Mouse (Mus musculus) intestine, postnatal 0 days (tissue): ENCODE data around the gene Bmp7. TPM values are rescaled to one million over a fixed set of nuclear protein-coding genes. Genes with fewer than 3 reads are reported as not detected.
A peak's percentile ranks its signal among the peaks of the same experiment; 100 is the strongest.

ENCODE experiments used
- ATAC-seq: fragments of 200-750 bp; cut with Nextera tagmentation; 2 replicates; pipeline ENCODE4 v1.8.0; 2017; ENCODE audit warnings: mild to moderate bottlenecking, moderate TSS enrichment, moderate library complexity
- H3K27ac ChIP-seq: fragments of 300-500 bp; sonication (generic); 2 replicates; pipeline ENCODE4 v1.5.1; 2014; ENCODE audit warnings: mild to moderate bottlenecking, low read depth, low read length, moderate library complexity
- H3K27me3 ChIP-seq: fragments of 300-500 bp; sonication (generic); replicated peaks from 2 replicates; pipeline ENCODE4 v1.6.1; 2014; ENCODE audit warnings: low read length, mixed read lengths; ENCODE audit not compliant: control insufficient read depth, insufficient read depth
- H3K36me3 ChIP-seq: fragments of 300-500 bp; sonication (generic); 2 replicates; pipeline ENCODE4 v1.6.1; 2014; ENCODE audit warnings: mild to moderate bottlenecking, moderate library complexity; ENCODE audit not compliant: control insufficient read depth, insufficient read depth
- H3K4me1 ChIP-seq: fragments of 300-500 bp; sonication (generic); replicated peaks from 2 replicates; pipeline ENCODE4 v1.6.1; 2014; ENCODE audit warnings: antibody characterized with exemption, low read length, mixed read lengths; ENCODE audit not compliant: control insufficient read depth, insufficient read depth
- H3K4me2 ChIP-seq: fragments of 300-500 bp; sonication (generic); replicated peaks from 2 replicates; pipeline ENCODE4 v1.6.1; 2014; ENCODE audit warnings: low read depth, mild to moderate bottlenecking, moderate library complexity
- H3K4me3 ChIP-seq: fragments of 300-500 bp; sonication (generic); 2 replicates; pipeline ENCODE4 v1.5.1; 2014; ENCODE audit warnings: low read depth, low read length
- H3K9ac ChIP-seq: fragments of 300-500 bp; sonication (generic); 2 replicates; pipeline ENCODE4 v1.6.1; 2014; ENCODE audit warnings: mild to moderate bottlenecking, low read depth, low read length
- H3K9me3 ChIP-seq: fragments of 300-500 bp; sonication (generic); 2 replicates; pipeline ENCODE4 v1.6.1; 2016; ENCODE audit warnings: mixed run types; ENCODE audit not compliant: control insufficient read depth
- CTCF ChIP-seq: sonication (generic); IDR thresholded peaks from 2 replicates; pipeline ENCODE4 v1.5.1; 2016; ENCODE audit warnings: low read depth, mild to moderate bottlenecking, control low read depth, antibody characterized with exemption, moderate library complexity
- WGBS: fragments of 180-500 bp; shearing (Covaris S2); extraction: QIAGEN DNeasy Blood & Tissue Kit; methylation state at CpG from one replicate; pipeline ENCODE4 v1.1.7; 2014; 5-methylcytosine and 5-hydroxymethylcytosine counted together
- polyA plus RNA-seq: library from polyadenylated mRNA; unstranded; fragments of >200 nt; fragmentation: Nextera tagmentation; extraction: Ambion mirVana; gene quantifications from 2 replicates; pipeline ENCODE4 v1.2.1, GENCODE M21; 2015

The Bmp7 gene
- polyA plus RNA-seq, 1 experiment from 2014 or later: 37.6 TPM

- H3K4me3 ChIP-seq: no peak overlapping the region
- 41% methylated on average over 2 of the region's 2 CpGs for WGBS
- H3K4me1 ChIP-seq: 0 out of 2 replicates have a peak, but pooled peaks cover under 1% of the 10 kb centered on the region
- no peaks in the 10 kb centered on the region for H3K9me3 ChIP-seq
- H3K27ac ChIP-seq: no peak overlapping the region
- H3K9ac ChIP-seq: no peak overlapping the region
- no peaks in the 10 kb centered on the region for H3K27me3 ChIP-seq
- no peaks in the 10 kb centered on the region for H3K36me3 ChIP-seq
- H3K4me2 ChIP-seq: no peak overlapping the region
- ATAC-seq: no peak
- TF ChIP-seq CTCF: no peak
Observed at GRCm38 (mm10) chr2:172833196-172833595, 106.9 kb downstream of the Bmp7 start.

- Histone ChIP-seq H3K4me1 (0 out of 2 replicates have a peak, but pooled peaks cover 2% of the 10 kb centered on the region), H3K4me2 (no peak overlapping the region), H3K4me3 (no peak overlapping the region), H3K27ac (no peak overlapping the region), H3K27me3 (no peaks in the 10 kb centered on the region), H3K9me3 (no peaks in the 10 kb centered on the region), H3K36me3 (no peaks in the 10 kb centered on the region), H3K9ac (no peak overlapping the region)
- 15% methylated on average over 5 of the region's 5 CpGs for WGBS
- TF ChIP-seq CTCF: peak; percentile 90
- peak; percentile 56 for ATAC-seq
Observed at GRCm38 (mm10) chr2:172831762-172832161, 108.4 kb downstream of the Bmp7 start.

DNA sequence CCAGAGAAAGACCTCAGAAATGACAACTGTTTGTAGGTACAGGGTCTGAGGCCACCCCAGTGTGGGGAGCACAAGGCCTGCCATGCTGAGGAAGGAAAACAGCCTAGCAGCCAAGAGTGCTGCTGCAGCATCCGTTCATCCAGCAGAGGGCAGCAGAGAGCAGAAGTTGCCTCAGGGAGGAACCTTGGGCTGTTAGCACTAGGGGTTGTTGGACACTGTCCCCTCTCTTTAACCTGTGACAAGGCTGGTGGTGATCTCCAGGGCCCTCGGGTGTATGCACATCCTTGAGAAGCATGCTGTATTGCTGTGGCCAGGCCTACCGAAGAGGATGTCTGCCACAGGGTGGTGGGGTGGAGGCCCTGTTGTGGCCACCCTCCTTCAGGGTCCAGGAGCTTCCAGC, 109.0 kb downstream of the Bmp7 start:
- no peak overlapping the region for H3K4me2 ChIP-seq
- H3K36me3 ChIP-seq: no peaks in the 10 kb centered on the region
- no peak overlapping the region for H3K9ac ChIP-seq
- peak; percentile 42; the same call in 1 of the 2 replicates for ATAC-seq
- peak; percentile 98 for TF ChIP-seq CTCF
- H3K27ac ChIP-seq: no peak overlapping the region
- H3K4me1 ChIP-seq: 0 out of 2 replicates have a peak, but pooled peaks cover 2% of the 10 kb centered on the region
- H3K27me3 ChIP-seq: no peaks in the 10 kb centered on the region; the same call in 1 of the 2 replicates
- no peak overlapping the region for H3K4me3 ChIP-seq
- H3K9me3 ChIP-seq: no peaks in the 10 kb centered on the region
- WGBS: 12% methylated on average over 3 of the region's 3 CpGs

- ATAC-seq: no peak
- 55% methylated on average over 5 of the region's 5 CpGs for WGBS
- H3K4me3 ChIP-seq: no peak overlapping the region
- no peak overlapping the region for H3K4me2 ChIP-seq
- no peaks in the 10 kb centered on the region; the same call in 1 of the 2 replicates for H3K27me3 ChIP-seq
- H3K9me3 ChIP-seq: no peaks in the 10 kb centered on the region
- no peak overlapping the region for H3K27ac ChIP-seq
- H3K4me1 ChIP-seq: 0 out of 2 replicates have a peak, but pooled peaks cover 2% of the 10 kb centered on the region
- no peak for TF ChIP-seq CTCF
- H3K36me3 ChIP-seq: no peaks in the 10 kb centered on the region
- no peak overlapping the region for H3K9ac ChIP-seq
Observed at GRCm38 (mm10) chr2:172828229-172828628, 111.9 kb downstream of the Bmp7 start.

GRCm38 (mm10) chr2:172827564-172827963, 112.6 kb downstream of the Bmp7 start:
- Histone ChIP-seq H3K4me1 (0 out of 2 replicates have a peak, but pooled peaks cover 2% of the 10 kb centered on the region), H3K4me3 (no peak overlapping the region), H3K9ac (no peak overlapping the region), H3K27ac (no peak overlapping the region), H3K36me3 (no peaks in the 10 kb centered on the region), H3K27me3 (no peaks in the 10 kb centered on the region; the same call in 1 of the 2 replicates), H3K9me3 (no peaks in the 10 kb centered on the region), H3K4me2 (no peak overlapping the region)
- 32% methylated on average over 7 of the region's 7 CpGs for WGBS
- peak; percentile 73 for TF ChIP-seq CTCF
- peak; percentile 66 for ATAC-seq

DNA sequence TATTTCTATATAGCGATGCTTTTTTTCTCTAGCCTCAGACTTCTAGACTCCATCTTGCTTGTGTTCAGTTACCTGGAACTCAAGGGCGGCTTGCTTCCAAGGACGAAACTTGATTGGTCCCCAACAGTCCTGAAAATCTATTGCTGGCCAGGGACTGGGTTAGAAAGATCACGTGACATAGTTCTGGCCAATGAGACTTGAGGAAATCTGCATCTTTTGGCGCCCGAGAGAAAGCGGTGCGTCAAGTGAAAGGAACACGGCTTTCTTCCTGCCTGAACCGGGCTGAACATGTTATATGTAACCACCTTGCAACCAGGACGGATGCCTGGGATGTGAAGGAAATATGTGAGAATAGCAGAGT, 114.4 kb downstream of the Bmp7 start:
- ATAC-seq: no peak
- TF ChIP-seq CTCF: no peak
- Histone ChIP-seq H3K4me3 (no peak overlapping the region), H3K4me1 (0 out of 2 replicates have a peak, but pooled peaks cover 2% of the 10 kb centered on the region), H3K4me2 (no peak overlapping the region), H3K36me3 (no peaks in the 10 kb centered on the region), H3K9ac (no peak overlapping the region), H3K27ac (no peak overlapping the region), H3K9me3 (no peaks in the 10 kb centered on the region), H3K27me3 (no peaks in the 10 kb centered on the region; the same call in 1 of the 2 replicates)
- 85% methylated on average over 11 of the region's 11 CpGs for WGBS
